Mouse (Mus musculus): ENCODE results near the gene Trp53bp2. TPM values are rescaled to one million over a fixed set of nuclear protein-coding genes. Genes with fewer than 3 reads are reported as not detected.

Gene Trp53bp2
- polyA plus RNA-seq, 2 experiments, result 24.0 to 25.9 TPM

DNA sequence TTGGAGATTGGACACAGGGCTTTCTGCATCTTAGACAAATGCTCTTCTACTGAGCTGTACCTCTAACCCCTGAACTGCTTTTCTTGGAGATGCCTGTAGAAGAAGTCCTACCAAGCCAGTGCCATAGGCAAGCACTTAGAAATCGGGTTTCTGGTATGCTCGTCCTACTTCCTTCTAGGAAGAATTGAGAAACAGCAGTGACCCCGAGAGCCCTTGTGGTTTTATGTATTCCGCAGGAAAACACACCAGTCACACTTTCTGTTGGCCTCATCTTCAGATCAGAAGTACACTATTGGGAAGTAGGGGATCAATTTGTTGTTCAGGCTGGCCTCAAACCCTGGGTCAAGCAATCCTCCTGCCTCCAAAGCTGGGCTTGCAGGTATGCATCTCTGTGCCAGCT lies 39.5 kb upstream of the Trp53bp2 start:
- H3K4me1 ChIP-seq (ENCODE audit: control insufficient read depth, insufficient read depth, low read length), result peaks cover 13% of the 10 kb centered on the region
- ATAC-seq (ENCODE audit: low FRiP score, low read depth) (no peak), DNase-seq (ENCODE audit: low spot score) (no peak)
- H3K4me3 ChIP-seq (replicated peaks; ENCODE audit: low read length), result no peak overlapping the region
- H3K9ac ChIP-seq (ENCODE audit: low read depth, low read length, severe bottlenecking), result no peak overlapping the region
- no peak for TF ChIP-seq POLR2A (IDR thresholded peaks at IDR 0.05; ENCODE audit: borderline replicate concordance, extremely low read depth, insufficient read depth, insufficient read length)
- H3K36me3 ChIP-seq (ENCODE audit: control insufficient read depth, insufficient read depth, low read length), result no peaks in the 10 kb centered on the region
- 69% methylated on average over 4 of the region's 4 CpGs for WGBS
- H3K27ac ChIP-seq (replicated peaks; ENCODE audit: low read depth, low read length), result no peak overlapping the region
- no peaks in the 10 kb centered on the region for H3K9me3 ChIP-seq (ENCODE audit: control insufficient read depth, low read length)
- H3K27me3 ChIP-seq (ENCODE audit: control insufficient read depth, insufficient read depth, low read length), result no peaks in the 10 kb centered on the region
- H3K4me2 ChIP-seq (replicated peaks; ENCODE audit: low read depth, low read length, severe bottlenecking), result no peak overlapping the region

DNA sequence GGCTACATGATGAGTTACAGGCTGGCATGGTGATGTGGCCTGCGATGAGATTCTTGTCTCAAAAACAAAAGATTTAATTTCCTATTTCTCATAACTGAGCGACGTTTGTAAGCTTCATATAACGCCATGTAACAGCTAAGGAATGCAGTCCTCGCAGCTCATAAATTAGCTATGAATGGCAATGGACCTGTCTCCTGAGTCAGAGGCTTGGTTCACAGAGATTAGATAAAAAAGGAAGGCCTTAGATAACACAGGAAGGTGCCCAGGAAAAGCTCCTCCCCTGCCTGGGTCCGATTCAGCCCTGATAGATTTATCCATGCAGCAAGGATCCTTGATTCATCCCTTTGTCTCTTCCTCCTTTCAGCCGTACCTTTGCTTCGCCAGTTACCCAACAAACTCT lies 37.1 kb upstream of the Trp53bp2 start:
- Histone ChIP-seq H3K4me1 (ENCODE audit: control insufficient read depth, insufficient read depth, low read length) (peaks cover 16% of the 10 kb centered on the region), H3K9ac (ENCODE audit: low read depth, low read length, severe bottlenecking) (no peak overlapping the region), H3K4me2 (replicated peaks; ENCODE audit: low read depth, low read length, severe bottlenecking) (no peak overlapping the region), H3K9me3 (ENCODE audit: control insufficient read depth, low read length) (no peaks in the 10 kb centered on the region), H3K36me3 (ENCODE audit: control insufficient read depth, insufficient read depth, low read length) (no peaks in the 10 kb centered on the region), H3K27ac (replicated peaks; ENCODE audit: low read depth, low read length) (no peak overlapping the region), H3K27me3 (ENCODE audit: control insufficient read depth, insufficient read depth, low read length) (no peaks in the 10 kb centered on the region), H3K4me3 (replicated peaks; ENCODE audit: low read length) (no peak overlapping the region)
- WGBS, result 65% methylated on average over 8 of the region's 8 CpGs
- DNase-seq (ENCODE audit: low spot score), result no peak
- no peak for ATAC-seq (ENCODE audit: low FRiP score, low read depth)
- TF ChIP-seq POLR2A (IDR thresholded peaks at IDR 0.05; ENCODE audit: borderline replicate concordance, extremely low read depth, insufficient read depth, insufficient read length), result no peak

DNA sequence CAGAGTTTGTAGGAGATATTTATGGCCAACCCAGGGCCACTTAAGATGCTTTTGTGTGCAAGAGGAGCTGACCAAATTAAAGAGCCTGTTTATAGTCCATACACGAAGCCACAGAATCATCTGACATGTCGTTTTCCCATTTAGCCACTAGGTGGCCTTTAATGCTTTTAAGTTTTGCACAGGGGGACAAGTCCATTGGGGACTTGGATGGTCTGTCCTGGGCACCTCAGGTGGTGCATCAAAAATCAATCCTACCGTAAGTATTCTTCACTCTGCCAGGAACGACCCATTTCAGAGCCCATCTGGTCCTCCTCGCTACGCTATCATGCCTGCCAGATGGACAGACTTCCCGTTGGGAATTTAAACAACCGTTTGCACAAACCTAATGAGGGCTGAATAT lies 32.8 kb upstream of the Trp53bp2 start:
- ATAC-seq (ENCODE audit: low FRiP score, low read depth), result no peak
- peak; percentile 60 for DNase-seq (ENCODE audit: low spot score)
- H3K4me3 ChIP-seq (replicated peaks; ENCODE audit: low read length), result no peak overlapping the region
- 35% methylated on average over 8 of the region's 8 CpGs for WGBS
- no peaks in the 10 kb centered on the region for H3K36me3 ChIP-seq (ENCODE audit: control insufficient read depth, insufficient read depth, low read length)
- no peak for TF ChIP-seq POLR2A (IDR thresholded peaks at IDR 0.05; ENCODE audit: borderline replicate concordance, extremely low read depth, insufficient read depth, insufficient read length)
- no peaks in the 10 kb centered on the region for H3K27me3 ChIP-seq (ENCODE audit: control insufficient read depth, insufficient read depth, low read length)
- H3K4me2 ChIP-seq (replicated peaks; ENCODE audit: low read depth, low read length, severe bottlenecking), result no peak overlapping the region
- no peak overlapping the region for H3K9ac ChIP-seq (ENCODE audit: low read depth, low read length, severe bottlenecking)
- H3K4me1 ChIP-seq (ENCODE audit: control insufficient read depth, insufficient read depth, low read length), result peaks cover 3% of the 10 kb centered on the region; the same call in 1 of the 2 replicates
- no peaks in the 10 kb centered on the region for H3K9me3 ChIP-seq (ENCODE audit: control insufficient read depth, low read length)
- no peak overlapping the region for H3K27ac ChIP-seq (replicated peaks; ENCODE audit: low read depth, low read length)

DNA sequence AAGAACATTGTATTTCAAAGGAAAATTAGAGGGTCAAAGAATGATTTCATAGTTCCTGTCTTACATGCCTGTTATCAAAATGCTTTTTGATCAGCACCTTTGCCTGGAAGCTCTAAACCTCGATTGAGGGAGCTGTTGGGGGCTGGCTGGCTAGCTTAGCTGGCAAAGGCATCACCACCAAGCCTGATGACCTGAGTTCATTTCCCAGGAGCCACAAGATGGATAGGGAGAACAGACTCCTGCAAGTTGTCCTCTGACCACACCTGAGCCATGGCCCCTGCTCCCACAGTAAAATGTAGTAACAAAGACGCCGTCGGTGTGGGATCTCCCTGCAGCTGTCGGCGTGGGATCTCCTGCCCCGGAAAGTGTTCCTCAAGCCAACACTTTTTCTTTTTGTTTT lies 32.1 kb upstream of the Trp53bp2 start:
- ATAC-seq (ENCODE audit: low FRiP score, low read depth), result no peak
- H3K27ac ChIP-seq (replicated peaks; ENCODE audit: low read depth, low read length), result no peak overlapping the region
- peaks cover 3% of the 10 kb centered on the region; the same call in 1 of the 2 replicates for H3K4me1 ChIP-seq (ENCODE audit: control insufficient read depth, insufficient read depth, low read length)
- WGBS, result 86% methylated on average over 7 of the region's 7 CpGs
- TF ChIP-seq POLR2A (IDR thresholded peaks at IDR 0.05; ENCODE audit: borderline replicate concordance, extremely low read depth, insufficient read depth, insufficient read length), result no peak
- DNase-seq (ENCODE audit: low spot score), result no peak
- H3K9ac ChIP-seq (ENCODE audit: low read depth, low read length, severe bottlenecking), result no peak overlapping the region
- no peaks in the 10 kb centered on the region for H3K36me3 ChIP-seq (ENCODE audit: control insufficient read depth, insufficient read depth, low read length)
- H3K27me3 ChIP-seq (ENCODE audit: control insufficient read depth, insufficient read depth, low read length), result no peaks in the 10 kb centered on the region
- H3K4me2 ChIP-seq (replicated peaks; ENCODE audit: low read depth, low read length, severe bottlenecking), result no peak overlapping the region
- no peak overlapping the region for H3K4me3 ChIP-seq (replicated peaks; ENCODE audit: low read length)
- H3K9me3 ChIP-seq (ENCODE audit: control insufficient read depth, low read length), result no peaks in the 10 kb centered on the region

DNA sequence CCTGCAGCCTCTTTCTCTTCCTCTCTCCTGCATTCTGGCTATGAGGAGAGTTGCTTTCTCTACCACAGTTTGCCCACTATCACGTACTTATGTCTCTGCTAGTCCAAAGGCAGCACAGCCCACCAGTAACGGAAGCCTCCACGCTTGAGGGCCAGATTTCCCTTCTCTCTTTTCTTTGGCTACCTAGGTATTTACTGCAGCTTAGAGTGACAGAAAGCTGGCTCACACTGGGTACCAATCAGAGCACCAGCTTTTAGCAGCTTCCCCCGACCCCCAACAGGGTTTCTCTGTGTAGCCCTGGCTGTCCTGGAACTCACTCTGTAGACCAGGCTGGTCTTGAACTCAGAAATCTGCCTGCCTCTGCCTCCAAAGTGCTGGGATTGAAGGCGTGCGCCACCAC lies 31.5 kb upstream of the Trp53bp2 start:
- no peak for TF ChIP-seq POLR2A (IDR thresholded peaks at IDR 0.05; ENCODE audit: borderline replicate concordance, extremely low read depth, insufficient read depth, insufficient read length)
- 79% methylated on average over 6 of the region's 6 CpGs for WGBS
- Histone ChIP-seq H3K9me3 (ENCODE audit: control insufficient read depth, low read length) (no peaks in the 10 kb centered on the region), H3K27me3 (ENCODE audit: control insufficient read depth, insufficient read depth, low read length) (no peaks in the 10 kb centered on the region), H3K36me3 (ENCODE audit: control insufficient read depth, insufficient read depth, low read length) (no peaks in the 10 kb centered on the region), H3K27ac (replicated peaks; ENCODE audit: low read depth, low read length) (no peak overlapping the region), H3K4me1 (ENCODE audit: control insufficient read depth, insufficient read depth, low read length) (peaks cover 3% of the 10 kb centered on the region; the same call in 1 of the 2 replicates), H3K4me2 (replicated peaks; ENCODE audit: low read depth, low read length, severe bottlenecking) (no peak overlapping the region), H3K9ac (ENCODE audit: low read depth, low read length, severe bottlenecking) (no peak overlapping the region), H3K4me3 (replicated peaks; ENCODE audit: low read length) (no peak overlapping the region)
- ATAC-seq (ENCODE audit: low FRiP score, low read depth) (no peak), DNase-seq (ENCODE audit: low spot score) (no peak)

Measured in limb, embryonic 14.5 days (tissue).